Mouse (Mus musculus): ENCODE results near the gene Pom121l2. TPM values are rescaled to one million over a fixed set of nuclear protein-coding genes. Genes with fewer than 3 reads are reported as not detected.

Pom121l2 gene
- polyA plus RNA-seq, 1 experiment, result not detected

DNA sequence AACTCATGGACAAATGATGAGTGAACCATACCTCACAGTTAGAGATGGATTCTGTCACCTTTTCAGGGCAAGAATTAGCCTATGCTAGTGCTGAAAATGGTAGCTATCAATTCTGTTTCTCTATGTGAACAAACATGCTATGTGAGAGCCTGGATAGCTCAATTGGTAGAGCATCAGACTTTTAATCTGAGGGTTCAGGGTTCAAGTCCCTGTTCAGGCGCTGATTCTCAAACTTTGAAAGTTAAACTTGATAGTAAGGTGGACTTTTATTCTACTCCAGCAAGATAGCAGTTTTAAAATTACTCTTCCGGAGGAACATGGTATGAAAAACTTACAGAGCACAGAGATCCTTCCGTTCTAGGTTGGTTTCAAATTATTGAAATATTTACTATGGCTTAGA, 9.4 kb upstream of the Pom121l2 start:
- 37% methylated on average over 3 of the region's 3 CpGs for WGBS

GRCm38 (mm10) chr13:21974221-21974725, 6.7 kb upstream of the Pom121l2 start:
- TF ChIP-seq POLR2A (IDR thresholded peaks at IDR 0.05; ENCODE audit: low read depth, low read length) (no peak), CTCF (IDR thresholded peaks at IDR 0.05; ENCODE audit: extremely low read depth, insufficient read length, insufficient replicate concordance, low read depth, low read length) (peak; percentile 98)
- no peaks in the 10 kb centered on the region; the same call in 1 of the 2 replicates for H3K4me1 ChIP-seq (ENCODE audit: control insufficient read depth, insufficient read depth, insufficient read length, low read length)
- peak overlapping the region; percentile 94 for H3K27ac ChIP-seq (ENCODE audit: insufficient read depth, low read depth, low read length)
- H3K36me3 ChIP-seq (ENCODE audit: control insufficient read depth, insufficient read depth, low read length), result no peaks in the 10 kb centered on the region
- WGBS, result under 1% methylated on average over 23 of the region's 23 CpGs
- peaks cover 5% of the 10 kb centered on the region; the same call in 1 of the 2 replicates for H3K27me3 ChIP-seq (ENCODE audit: control insufficient read depth, insufficient read depth, low read length)
- peak overlapping the region; percentile 70 for H3K4me3 ChIP-seq (ENCODE audit: low read depth, low read length)

More for the DNA sequence above, 9.4 kb upstream of the Pom121l2 start:
- TF ChIP-seq POLR2A (IDR thresholded peaks at IDR 0.05; ENCODE audit: low read depth, low read length), result no peak
- no peak for TF ChIP-seq CTCF (IDR thresholded peaks at IDR 0.05; ENCODE audit: extremely low read depth, insufficient read length, insufficient replicate concordance, low read depth, low read length)
- Histone ChIP-seq H3K4me3 (ENCODE audit: low read depth, low read length) (no peak overlapping the region), H3K4me1 (ENCODE audit: control insufficient read depth, insufficient read depth, insufficient read length, low read length) (no peaks in the 10 kb centered on the region; the same call in 1 of the 2 replicates), H3K27me3 (ENCODE audit: control insufficient read depth, insufficient read depth, low read length) (no peaks in the 10 kb centered on the region), H3K27ac (ENCODE audit: insufficient read depth, low read depth, low read length) (no peak overlapping the region), H3K36me3 (ENCODE audit: control insufficient read depth, insufficient read depth, low read length) (no peaks in the 10 kb centered on the region)

DNA sequence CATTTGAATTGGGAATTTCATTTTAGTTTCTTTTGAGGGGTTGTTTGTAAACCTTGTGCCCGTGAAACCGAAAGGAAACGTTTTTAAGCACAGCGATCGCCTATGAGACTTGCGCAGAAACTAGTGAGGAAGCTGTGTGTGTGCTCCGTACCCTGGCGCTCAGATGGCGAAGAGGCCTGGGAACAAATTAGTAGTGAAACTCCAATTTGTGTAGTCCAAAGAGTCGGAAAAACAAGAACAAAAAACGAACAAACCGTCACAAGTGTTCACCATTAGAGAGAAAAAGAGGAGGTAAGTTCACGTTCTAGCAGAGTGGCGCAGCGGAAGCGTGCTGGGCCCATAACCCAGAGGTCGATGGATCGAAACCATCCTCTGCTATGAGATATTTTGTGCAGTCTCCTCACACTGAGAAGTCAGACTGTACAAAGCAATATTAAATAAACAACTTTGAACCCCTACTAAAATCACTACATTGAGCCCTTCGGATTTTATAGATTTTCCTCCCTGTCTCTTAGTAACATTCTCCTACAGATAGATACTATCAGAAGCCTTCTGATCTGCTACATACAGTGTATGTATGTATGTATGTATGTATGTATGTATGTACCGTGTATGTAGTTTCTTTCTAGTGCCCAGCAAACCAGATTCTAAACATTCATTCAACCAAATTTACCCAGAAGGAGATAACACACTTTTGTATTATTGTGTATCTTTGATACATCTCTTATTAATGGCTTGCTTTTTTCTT, 6.1 kb upstream of the Pom121l2 start:
- H3K4me3 ChIP-seq (ENCODE audit: low read depth, low read length), result peak overlapping the region; percentile 70
- no peaks in the 10 kb centered on the region for H3K36me3 ChIP-seq (ENCODE audit: control insufficient read depth, insufficient read depth, low read length)
- H3K27ac ChIP-seq (ENCODE audit: insufficient read depth, low read depth, low read length), result peak overlapping the region; percentile 94
- peaks cover 9% of the 10 kb centered on the region; the same call in 1 of the 2 replicates for H3K27me3 ChIP-seq (ENCODE audit: control insufficient read depth, insufficient read depth, low read length)
- H3K4me1 ChIP-seq (ENCODE audit: control insufficient read depth, insufficient read depth, insufficient read length, low read length), result no peaks in the 10 kb centered on the region; the same call in 1 of the 2 replicates
- no peak for TF ChIP-seq CTCF (IDR thresholded peaks at IDR 0.05; ENCODE audit: extremely low read depth, insufficient read length, insufficient replicate concordance, low read depth, low read length)
- no peak for TF ChIP-seq POLR2A (IDR thresholded peaks at IDR 0.05; ENCODE audit: low read depth, low read length)
- 3% methylated on average over 20 of the region's 20 CpGs for WGBS

DNA sequence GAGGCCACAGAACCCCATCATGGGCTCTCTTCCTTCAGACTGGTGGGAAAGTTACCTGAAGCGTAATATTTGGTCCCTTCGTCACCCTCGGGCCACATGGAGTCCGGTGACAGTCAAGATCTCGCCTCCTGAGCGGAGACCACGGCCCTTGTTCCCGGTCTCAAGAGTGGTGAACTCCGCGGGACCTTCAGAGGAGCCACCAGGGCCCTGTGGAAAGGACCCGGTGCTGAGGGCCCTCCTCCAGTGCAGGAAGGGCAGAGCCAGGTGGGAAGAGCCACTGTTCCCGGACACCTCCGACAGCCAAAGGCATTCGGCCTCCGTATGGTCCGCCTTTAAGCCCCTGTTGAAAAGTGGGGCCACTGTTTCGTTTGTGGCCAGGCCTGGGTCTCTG, 804 bp downstream of the Pom121l2 start:
- Histone ChIP-seq H3K27ac (ENCODE audit: insufficient read depth, low read depth, low read length) (no peak overlapping the region), H3K36me3 (ENCODE audit: control insufficient read depth, insufficient read depth, low read length) (no peaks in the 10 kb centered on the region), H3K4me1 (ENCODE audit: control insufficient read depth, insufficient read depth, insufficient read length, low read length) (peaks cover 10% of the 10 kb centered on the region), H3K4me3 (ENCODE audit: low read depth, low read length) (peak overlapping the region; percentile 57), H3K27me3 (ENCODE audit: control insufficient read depth, insufficient read depth, low read length) (peaks cover 28% of the 10 kb centered on the region)
- TF ChIP-seq POLR2A (IDR thresholded peaks at IDR 0.05; ENCODE audit: low read depth, low read length) (no peak), CTCF (IDR thresholded peaks at IDR 0.05; ENCODE audit: extremely low read depth, insufficient read length, insufficient replicate concordance, low read depth, low read length) (no peak)
- 26% methylated on average over 17 of the region's 17 CpGs for WGBS

GRCm38 (mm10) chr13:21984486-21984885, 3.5 kb downstream of the Pom121l2 start:
- Histone ChIP-seq H3K27me3 (ENCODE audit: control insufficient read depth, insufficient read depth, low read length) (peaks cover 22% of the 10 kb centered on the region), H3K4me1 (ENCODE audit: control insufficient read depth, insufficient read depth, insufficient read length, low read length) (peaks cover 10% of the 10 kb centered on the region), H3K36me3 (ENCODE audit: control insufficient read depth, insufficient read depth, low read length) (no peaks in the 10 kb centered on the region), H3K27ac (ENCODE audit: insufficient read depth, low read depth, low read length) (no peak overlapping the region), H3K4me3 (ENCODE audit: low read depth, low read length) (no peak overlapping the region)
- TF ChIP-seq POLR2A (IDR thresholded peaks at IDR 0.05; ENCODE audit: low read depth, low read length) (no peak), CTCF (IDR thresholded peaks at IDR 0.05; ENCODE audit: extremely low read depth, insufficient read length, insufficient replicate concordance, low read depth, low read length) (no peak)
- 87% methylated on average over 2 of the region's 2 CpGs for WGBS

DNA sequence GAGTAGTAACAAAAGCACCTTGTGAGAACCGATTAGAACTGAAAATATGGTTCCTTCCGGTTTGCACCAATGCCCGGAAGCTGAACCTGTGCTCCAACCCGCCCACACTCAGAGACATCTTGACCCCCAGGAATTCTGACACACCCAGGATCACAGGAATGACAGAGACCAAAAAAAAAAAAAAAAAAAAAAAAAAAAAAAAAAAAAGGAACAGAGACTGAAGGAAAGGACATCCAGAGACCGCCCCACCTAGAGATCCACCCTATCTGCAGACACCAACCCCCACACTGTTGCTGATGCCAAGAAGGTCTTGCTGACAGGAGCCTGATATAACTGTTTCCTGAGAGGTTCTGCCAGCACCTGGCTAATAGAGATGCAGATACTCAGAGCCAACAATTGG, 11.6 kb downstream of the Pom121l2 start:
- Histone ChIP-seq H3K4me3 (ENCODE audit: low read depth, low read length) (no peak overlapping the region), H3K4me1 (ENCODE audit: control insufficient read depth, insufficient read depth, insufficient read length, low read length) (peaks cover 6% of the 10 kb centered on the region; the same call in 1 of the 2 replicates), H3K27ac (ENCODE audit: insufficient read depth, low read depth, low read length) (no peak overlapping the region), H3K27me3 (ENCODE audit: control insufficient read depth, insufficient read depth, low read length) (peaks cover 32% of the 10 kb centered on the region), H3K36me3 (ENCODE audit: control insufficient read depth, insufficient read depth, low read length) (no peaks in the 10 kb centered on the region)
- no peak for TF ChIP-seq CTCF (IDR thresholded peaks at IDR 0.05; ENCODE audit: extremely low read depth, insufficient read length, insufficient replicate concordance, low read depth, low read length)
- TF ChIP-seq POLR2A (IDR thresholded peaks at IDR 0.05; ENCODE audit: low read depth, low read length), result no peak
- WGBS, result 87% methylated on average over 5 of the region's 5 CpGs
